Mouse (Mus musculus) liver, embryonic 13.5 days (tissue): ENCODE results near the gene Irf3. TPM values are rescaled to one million over a fixed set of nuclear protein-coding genes. Genes with fewer than 3 reads are reported as not detected.
"Not testable (repeated sequence)": the region's sequence is repeated elsewhere in the genome, so short reads cannot be mapped to it uniquely, and the experiment has no call there.

Experiments used
- ATAC-seq: fragments of 200-750 bp; cut with Nextera tagmentation; 2 replicates; pipeline ENCODE4 v1.8.0; 2017; ENCODE audit warnings: low read depth, mild to moderate bottlenecking, moderate number of reproducible peaks, moderate library complexity
- DNase-seq: peaks from one replicate; pipeline ENCODE4 v3.0.0; 2022
- H3K27ac ChIP-seq: fragments of 300-500 bp; sonication (generic); 2 replicates; pipeline ENCODE4 v1.5.1; 2015; ENCODE audit warnings: moderate library complexity, mild to moderate bottlenecking, inconsistent platforms
- H3K27me3 ChIP-seq: fragments of 300-500 bp; sonication (generic); 2 replicates; pipeline ENCODE4 v1.6.1; 2015; ENCODE audit warnings: mild to moderate bottlenecking, inconsistent platforms
- H3K36me3 ChIP-seq: fragments of 300-500 bp; sonication (generic); 2 replicates; pipeline ENCODE4 v1.6.1; 2015; ENCODE audit warnings: mild to moderate bottlenecking, inconsistent platforms
- H3K4me1 ChIP-seq: fragments of 300-500 bp; sonication (generic); replicated peaks from 2 replicates; pipeline ENCODE4 v1.6.1; 2015; ENCODE audit warnings: inconsistent platforms
- H3K4me2 ChIP-seq: fragments of 300-500 bp; sonication (generic); 2 replicates; pipeline ENCODE4 v1.6.1; 2015; ENCODE audit warnings: inconsistent platforms, mild to moderate bottlenecking, moderate library complexity
- H3K4me3 ChIP-seq: fragments of 300-500 bp; sonication (generic); replicated peaks from 2 replicates; pipeline ENCODE4 v1.5.1; 2015; ENCODE audit warnings: mild to moderate bottlenecking, inconsistent platforms
- H3K9ac ChIP-seq: fragments of 300-500 bp; sonication (generic); 2 replicates; pipeline ENCODE4 v1.6.1; 2015; ENCODE audit warnings: mild to moderate bottlenecking, inconsistent platforms
- H3K9me3 ChIP-seq: fragments of 300-500 bp; sonication (generic); replicated peaks from 2 replicates; pipeline ENCODE4 v1.6.1; 2016; ENCODE audit warnings: inconsistent platforms
- WGBS: fragments of 180-500 bp; shearing (Covaris S2); methylation state at CpG from one replicate; pipeline ENCODE4 v1.1.7; 2015; ENCODE audit not compliant: insufficient replicate concordance; 5-methylcytosine and 5-hydroxymethylcytosine counted together
- polyA plus RNA-seq: library from polyadenylated mRNA; unstranded; fragments of >200 nt; fragmentation: Nextera tagmentation; extraction: Ambion mirVana; gene quantifications from 2 replicates; pipeline ENCODE4 v1.2.1, GENCODE M21; 2015

The Irf3 gene
- polyA plus RNA-seq, 1 experiment from 2014 or later = 41.0 TPM

DNA sequence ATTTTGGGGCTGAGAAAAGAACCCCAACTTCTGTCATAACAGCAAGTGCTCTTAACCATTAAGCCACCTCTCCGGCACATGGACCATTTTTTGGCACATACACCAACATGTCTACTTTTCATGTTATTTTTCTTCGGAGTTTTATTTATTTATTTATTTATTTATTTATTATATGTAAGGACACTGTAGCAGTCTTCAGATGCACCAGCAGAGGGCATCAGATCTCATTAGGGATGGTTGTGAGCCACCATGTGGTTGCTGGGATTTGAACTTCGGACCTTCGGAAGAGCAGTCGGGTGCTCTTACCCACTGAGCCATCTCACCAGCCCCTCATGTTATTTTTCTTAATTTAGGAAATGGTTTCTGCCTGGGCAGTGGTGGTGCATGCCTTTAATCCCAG lies 26.3 kb downstream of the Irf3 start:
- H3K27me3 ChIP-seq = peaks cover 25% of the 10 kb centered on the region
- not testable (repeated sequence) for H3K27ac ChIP-seq, ATAC-seq, H3K9me3 ChIP-seq, H3K9ac ChIP-seq, H3K4me3 ChIP-seq, H3K4me2 ChIP-seq, DNase-seq
- peaks cover 15% of the 10 kb centered on the region for H3K36me3 ChIP-seq
- WGBS = 59% methylated on average over 5 of the region's 5 CpGs
- H3K4me1 ChIP-seq = peaks cover 27% of the 10 kb centered on the region

DNA sequence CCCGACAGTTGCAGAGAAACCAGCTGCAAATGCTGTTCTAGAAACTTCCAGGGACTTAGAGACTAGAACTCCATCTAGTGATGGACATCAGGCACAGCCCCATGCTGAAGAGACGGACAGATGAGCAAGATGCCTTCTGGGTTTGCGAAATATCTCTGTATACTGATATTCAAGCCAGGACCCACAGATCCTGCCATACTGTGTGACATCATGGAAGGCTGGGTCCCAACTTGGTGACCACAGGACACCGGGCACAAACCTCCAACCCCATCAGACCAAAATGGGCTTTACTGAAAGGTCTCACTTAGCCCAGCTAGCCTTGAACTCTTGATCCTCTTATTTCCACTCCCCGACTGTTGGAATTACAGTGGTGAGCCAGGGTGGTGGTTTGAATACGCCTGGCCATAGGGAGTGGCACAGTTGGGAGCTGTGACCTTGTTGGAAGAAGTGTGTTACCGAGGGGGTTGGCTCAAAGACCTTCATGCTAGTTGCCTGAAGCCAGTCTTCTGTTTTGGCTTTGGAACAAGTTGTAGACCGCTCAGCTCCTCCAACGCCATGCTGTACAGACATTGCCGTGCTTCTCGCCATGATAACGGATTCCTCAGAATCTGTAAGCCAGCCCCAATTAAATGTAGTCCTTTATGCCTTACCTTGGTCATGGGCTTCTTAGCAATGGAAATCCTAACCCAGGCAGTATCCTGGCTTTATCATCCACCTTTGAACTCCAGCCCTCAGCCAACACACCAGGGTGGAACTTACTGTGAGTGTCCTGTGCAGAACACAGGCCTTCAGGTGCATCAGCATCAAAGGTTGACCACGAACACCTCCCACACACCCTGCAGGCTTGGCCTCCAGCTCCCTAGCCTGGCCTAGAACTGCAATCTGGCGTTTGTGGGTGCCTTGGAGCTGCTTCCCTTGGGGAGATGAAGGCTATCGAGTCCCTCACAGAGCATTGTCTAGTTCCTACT lies 27.1 kb downstream of the Irf3 start:
- Histone ChIP-seq H3K9ac (no peak overlapping the region), H3K27ac (no peak overlapping the region), H3K9me3 (no peaks in the 10 kb centered on the region), H3K4me3 (no peak overlapping the region), H3K27me3 (peaks cover 17% of the 10 kb centered on the region), H3K4me1 (peaks cover 18% of the 10 kb centered on the region), H3K36me3 (peaks cover 23% of the 10 kb centered on the region), H3K4me2 (no peak overlapping the region)
- WGBS = 67% methylated on average over 15 of the region's 15 CpGs
- ATAC-seq = no peak
- DNase-seq = no peak

DNA sequence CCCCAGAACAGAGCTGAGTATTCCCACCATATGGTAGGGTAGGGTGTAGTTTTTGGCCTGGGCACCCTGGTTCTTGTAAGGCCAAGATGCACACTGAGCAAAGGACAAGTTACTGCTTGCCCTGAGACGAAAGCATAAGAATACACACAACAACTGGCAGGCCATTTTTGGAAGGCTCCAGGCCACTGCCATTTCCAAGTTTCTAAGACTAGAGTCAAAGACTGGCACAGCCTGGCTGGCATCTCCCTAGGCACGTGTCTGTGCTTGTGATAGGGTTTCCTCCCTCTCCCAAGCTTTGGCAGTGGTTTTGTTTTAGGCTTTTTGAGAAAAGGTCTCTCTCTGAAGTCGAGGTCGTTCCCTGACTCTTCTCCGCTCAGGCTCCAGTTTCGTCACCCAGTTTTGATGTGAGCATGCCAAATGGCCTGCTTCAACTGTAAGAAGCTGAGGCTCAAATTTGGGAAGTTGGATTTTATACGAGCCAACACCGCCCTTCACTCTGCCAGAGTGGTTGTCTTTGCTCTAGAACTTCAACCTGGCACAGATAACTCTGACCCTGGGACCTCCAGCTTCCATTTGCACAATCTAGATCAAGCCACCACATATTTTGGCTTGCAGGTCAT lies 28.3 kb downstream of the Irf3 start:
- Histone ChIP-seq H3K27ac (0 out of 2 replicates have a peak overlapping the region, but pooled peaks have one; percentile 10), H3K4me2 (no peak overlapping the region), H3K4me3 (no peak overlapping the region), H3K27me3 (peaks cover 6% of the 10 kb centered on the region; the same call in 1 of the 2 replicates), H3K36me3 (peaks cover 35% of the 10 kb centered on the region), H3K9me3 (no peaks in the 10 kb centered on the region), H3K4me1 (peaks cover 18% of the 10 kb centered on the region), H3K9ac (no peak overlapping the region)
- ATAC-seq (no peak), DNase-seq (no peak)
- WGBS = 57% methylated on average over 8 of the region's 8 CpGs

DNA sequence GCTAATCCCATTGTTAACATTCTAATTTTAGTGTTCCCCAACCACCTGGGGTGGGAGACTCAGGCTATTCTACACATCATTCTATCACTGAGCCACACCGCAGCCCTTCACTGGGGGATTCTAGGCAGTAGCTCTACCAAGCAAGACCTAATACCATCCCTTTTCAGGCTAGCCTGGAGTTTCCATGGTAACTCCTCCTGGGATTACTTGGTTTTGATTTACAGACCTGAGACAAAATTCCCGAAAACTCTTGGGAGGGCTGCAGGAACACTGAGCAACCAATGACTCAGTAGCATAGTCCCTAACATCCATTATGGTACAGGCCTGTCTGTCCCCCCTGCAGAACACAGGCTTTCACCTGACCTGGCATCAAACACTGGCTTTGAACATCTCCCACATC lies 28.8 kb downstream of the Irf3 start:
- DNase-seq (no peak), ATAC-seq (no peak)
- H3K9me3 ChIP-seq = no peaks in the 10 kb centered on the region
- no peak overlapping the region for H3K4me3 ChIP-seq
- WGBS = 72% methylated on average over 2 of the region's 2 CpGs
- peaks cover 40% of the 10 kb centered on the region for H3K36me3 ChIP-seq
- peaks cover 18% of the 10 kb centered on the region for H3K4me1 ChIP-seq
- H3K9ac ChIP-seq = no peak overlapping the region
- 0 out of 2 replicates have a peak, but pooled peaks cover under 1% of the 10 kb centered on the region for H3K27me3 ChIP-seq
- H3K4me2 ChIP-seq = no peak overlapping the region
- no peak overlapping the region for H3K27ac ChIP-seq

DNA sequence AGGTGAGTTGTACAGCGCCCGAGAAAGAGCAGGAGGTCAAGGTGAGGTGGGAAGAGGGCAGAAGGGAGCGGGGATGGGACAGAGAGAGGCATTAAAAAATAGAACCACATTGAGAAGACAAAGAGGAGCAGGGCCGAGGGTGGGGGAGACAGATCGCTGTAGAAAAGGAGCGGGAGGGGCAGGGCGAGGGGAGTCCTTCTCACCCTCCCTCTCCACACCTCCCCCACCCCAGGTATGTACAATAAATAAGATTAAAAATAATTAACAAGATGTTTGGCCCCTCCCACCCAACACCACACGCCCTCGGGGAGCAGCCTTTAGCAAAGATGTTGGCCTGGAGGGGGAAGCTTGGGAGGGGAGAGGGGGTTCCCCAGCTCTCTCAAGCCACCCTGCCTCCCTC lies 30.3 kb downstream of the Irf3 start:
- Histone ChIP-seq H3K4me2 (no peak overlapping the region), H3K9me3 (no peaks in the 10 kb centered on the region), H3K36me3 (peaks cover 55% of the 10 kb centered on the region), H3K4me1 (peaks cover 18% of the 10 kb centered on the region), H3K27ac (no peak overlapping the region), H3K27me3 (no peaks in the 10 kb centered on the region), H3K4me3 (no peak overlapping the region), H3K9ac (no peak overlapping the region)
- WGBS = 79% methylated on average over 9 of the region's 9 CpGs
- ATAC-seq (no peak; the same call in 1 of the 2 replicates), DNase-seq (no peak)

DNA sequence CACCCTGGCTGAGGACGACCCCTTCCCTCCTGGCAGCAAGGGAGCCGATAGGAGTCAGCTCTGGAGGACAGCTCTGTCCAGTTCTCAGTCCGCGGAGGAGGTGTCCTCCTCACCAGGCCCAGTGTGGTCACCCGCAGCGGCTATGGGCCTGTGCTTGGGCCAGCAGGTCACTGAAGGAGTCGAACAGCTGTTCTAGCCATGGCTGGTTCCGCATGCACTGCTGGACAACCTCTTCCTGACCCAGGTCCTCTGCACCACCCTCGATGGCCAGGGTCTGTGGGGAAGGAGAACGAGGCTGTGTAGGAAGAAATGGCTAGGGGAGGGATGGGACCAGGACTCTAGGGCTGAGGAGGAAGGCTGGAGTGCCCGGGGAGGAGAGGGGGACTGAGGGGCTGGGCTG lies 30.9 kb downstream of the Irf3 start:
- H3K36me3 ChIP-seq = peaks cover 61% of the 10 kb centered on the region
- H3K27ac ChIP-seq = no peak overlapping the region
- H3K4me1 ChIP-seq = peaks cover 18% of the 10 kb centered on the region
- H3K4me3 ChIP-seq = no peak overlapping the region
- H3K9me3 ChIP-seq = no peaks in the 10 kb centered on the region
- ATAC-seq (no peak), DNase-seq (no peak)
- no peaks in the 10 kb centered on the region for H3K27me3 ChIP-seq
- H3K9ac ChIP-seq = no peak overlapping the region
- H3K4me2 ChIP-seq = no peak overlapping the region
- 84% methylated on average over 11 of the region's 11 CpGs for WGBS

DNA sequence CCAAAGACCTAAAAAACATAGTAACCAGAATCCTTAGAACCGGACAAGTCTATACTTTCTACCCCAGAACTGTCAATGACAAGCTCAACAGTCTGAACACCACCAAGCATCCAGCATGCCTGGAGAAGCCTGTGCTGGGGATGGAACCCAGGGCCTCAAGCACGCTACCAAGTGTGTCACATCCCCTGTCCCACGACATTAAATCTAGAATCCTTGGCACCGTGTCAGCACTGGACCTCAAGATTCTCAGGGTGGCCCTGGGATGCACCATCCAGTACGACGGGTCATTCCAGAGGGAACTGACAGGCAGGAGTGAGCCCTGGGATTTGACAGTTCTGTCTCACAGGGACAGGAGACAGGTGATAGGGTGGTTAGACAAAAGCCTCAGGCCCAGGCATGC lies 32.5 kb downstream of the Irf3 start:
- 81% methylated on average over 6 of the region's 6 CpGs for WGBS

DNA sequence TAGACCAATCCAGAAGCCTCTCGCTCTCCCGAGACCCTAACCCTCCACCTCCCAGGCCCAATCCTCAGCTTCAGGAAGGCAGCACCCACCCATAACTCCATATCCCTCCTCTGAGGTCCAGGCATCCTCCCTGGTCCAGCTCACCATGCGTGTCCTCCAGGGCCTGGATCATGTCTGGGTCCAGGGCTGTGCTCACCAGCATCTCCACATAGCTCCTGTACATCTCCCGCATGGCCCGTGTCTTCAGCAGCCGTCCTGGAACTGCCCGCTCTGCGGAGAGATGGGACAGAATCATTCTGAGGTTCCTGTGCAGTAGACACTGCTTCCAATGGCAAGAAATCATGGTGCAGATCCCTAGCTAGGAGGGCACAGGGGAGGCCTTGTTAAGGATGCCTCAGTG lies 33.4 kb downstream of the Irf3 start:
- Histone ChIP-seq H3K4me3 (no peak overlapping the region), H3K27ac (no peak overlapping the region), H3K4me2 (no peak overlapping the region), H3K9me3 (no peaks in the 10 kb centered on the region), H3K36me3 (peaks cover 86% of the 10 kb centered on the region), H3K9ac (no peak overlapping the region), H3K4me1 (peaks cover 12% of the 10 kb centered on the region), H3K27me3 (no peaks in the 10 kb centered on the region)
- ATAC-seq (no peak), DNase-seq (no peak)
- WGBS = 86% methylated on average over 8 of the region's 8 CpGs

More for the DNA sequence above, 32.5 kb downstream of the Irf3 start:
- H3K9me3 ChIP-seq = no peaks in the 10 kb centered on the region
- ATAC-seq = no peak
- no peak overlapping the region for H3K4me2 ChIP-seq
- no peak overlapping the region for H3K9ac ChIP-seq
- no peak overlapping the region for H3K4me3 ChIP-seq
- H3K27ac ChIP-seq = no peak overlapping the region
- no peak for DNase-seq
- peaks cover 78% of the 10 kb centered on the region for H3K36me3 ChIP-seq
- H3K4me1 ChIP-seq = peaks cover 14% of the 10 kb centered on the region
- H3K27me3 ChIP-seq = no peaks in the 10 kb centered on the region

DNA sequence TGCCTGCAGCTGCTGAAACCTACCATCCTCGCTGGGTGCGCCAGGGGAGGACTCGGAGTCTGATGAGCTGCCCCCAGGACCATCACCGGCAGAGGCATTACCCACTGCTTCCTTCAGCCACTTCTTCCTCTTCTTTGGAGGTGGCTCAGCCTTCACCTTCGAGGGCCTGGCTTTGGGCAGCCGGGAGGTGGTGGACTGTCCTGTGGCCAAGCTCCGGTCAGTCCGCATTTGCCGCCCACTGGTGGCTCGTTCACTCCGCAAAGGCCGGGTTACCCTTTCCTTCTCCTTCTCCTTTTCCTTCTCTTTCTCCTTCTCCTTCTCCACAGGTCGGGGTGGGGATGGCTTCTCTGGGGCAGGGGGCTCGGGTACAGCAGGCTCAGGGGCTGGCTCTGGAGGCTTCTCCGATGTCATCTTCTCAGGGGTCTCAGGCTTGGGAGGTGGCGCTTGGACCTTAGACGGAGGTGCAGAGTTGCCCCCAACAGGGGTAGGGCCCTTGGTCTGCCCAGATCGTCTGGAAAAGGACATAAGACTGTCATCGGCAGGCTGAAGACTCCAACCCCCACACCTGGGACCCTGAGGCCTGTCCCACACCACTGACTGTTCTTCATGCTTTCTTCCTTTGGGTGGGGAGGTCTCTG lies 36.4 kb downstream of the Irf3 start:
- no peak overlapping the region for H3K4me3 ChIP-seq
- peaks cover 95% of the 10 kb centered on the region for H3K36me3 ChIP-seq
- no peaks in the 10 kb centered on the region for H3K9me3 ChIP-seq
- 87% methylated on average over 19 of the region's 19 CpGs for WGBS
- peaks cover 4% of the 10 kb centered on the region; the same call in 1 of the 2 replicates for H3K4me1 ChIP-seq
- ATAC-seq = no peak
- H3K9ac ChIP-seq = no peak overlapping the region
- H3K4me2 ChIP-seq = no peak overlapping the region
- H3K27me3 ChIP-seq = no peaks in the 10 kb centered on the region
- no peak overlapping the region for H3K27ac ChIP-seq
- no peak for DNase-seq

DNA sequence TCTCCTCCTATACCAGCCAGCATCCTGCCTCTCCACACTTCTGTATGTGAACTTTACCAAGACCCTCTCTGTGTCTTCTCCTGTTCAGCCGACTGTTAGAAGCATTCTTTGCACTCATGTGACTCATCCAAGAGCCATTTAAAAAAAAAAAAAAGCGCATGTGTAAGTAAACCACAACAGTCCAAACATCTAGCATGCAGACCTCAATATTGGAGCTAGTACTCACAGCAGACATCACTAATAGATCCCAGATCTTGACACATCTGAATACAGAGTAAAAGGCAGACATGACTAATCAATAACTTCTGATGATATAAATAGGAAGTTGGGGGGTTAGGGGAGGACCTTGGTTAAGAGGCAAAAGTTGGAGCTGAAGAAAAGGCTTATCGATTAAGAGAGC lies 38.2 kb downstream of the Irf3 start:
- DNase-seq (no peak), ATAC-seq (no peak)
- WGBS = 77% methylated on average over 3 of the region's 3 CpGs
- H3K27me3 ChIP-seq = no peaks in the 10 kb centered on the region
- peaks cover 95% of the 10 kb centered on the region for H3K36me3 ChIP-seq
- H3K27ac ChIP-seq = no peak overlapping the region
- H3K9ac ChIP-seq = no peak overlapping the region
- no peak overlapping the region for H3K4me3 ChIP-seq
- no peak overlapping the region for H3K4me2 ChIP-seq
- H3K4me1 ChIP-seq = peaks cover 4% of the 10 kb centered on the region; the same call in 1 of the 2 replicates
- no peaks in the 10 kb centered on the region for H3K9me3 ChIP-seq

DNA sequence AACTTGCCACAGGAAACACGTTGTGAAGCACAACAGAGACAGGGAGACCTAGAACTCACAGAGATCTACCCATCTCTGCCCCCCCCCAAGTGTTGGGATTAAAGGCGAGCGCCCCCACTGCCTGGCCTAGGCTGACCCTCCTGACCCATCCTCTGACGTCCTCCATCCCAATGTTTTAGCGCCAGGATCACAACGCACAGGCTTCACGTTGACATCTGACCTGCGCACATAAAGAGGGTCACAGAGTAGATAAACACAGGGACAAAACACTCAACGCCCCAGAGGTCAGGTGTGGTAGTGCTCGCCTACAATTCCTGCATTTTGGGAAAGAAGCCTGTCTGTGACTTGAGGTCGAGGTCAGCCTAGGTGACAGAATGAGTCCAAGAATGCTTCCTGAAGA lies 39.3 kb downstream of the Irf3 start:
- no peaks in the 10 kb centered on the region for H3K9me3 ChIP-seq
- WGBS = 79% methylated on average over 11 of the region's 11 CpGs
- peaks cover 94% of the 10 kb centered on the region for H3K36me3 ChIP-seq
- no peak for ATAC-seq
- H3K9ac ChIP-seq = no peak overlapping the region
- peaks cover 4% of the 10 kb centered on the region; the same call in 1 of the 2 replicates for H3K4me1 ChIP-seq
- no peak overlapping the region for H3K4me3 ChIP-seq
- H3K27me3 ChIP-seq = no peaks in the 10 kb centered on the region
- no peak for DNase-seq
- H3K27ac ChIP-seq = no peak overlapping the region
- H3K4me2 ChIP-seq = no peak overlapping the region
